ENCODE assay signal across 8 mouse cellular contexts in genomic region chr9:110134176-110134575, GRCm38 (mm10). TPM values are rescaled to one million over a fixed set of nuclear protein-coding genes. Genes with fewer than 3 reads are reported as not detected.
DNase-seq lines count a peak whose midpoint lies in the region; ATAC-seq lines count a peak whose summit lies in the region.
"Had no signal": no experiment of that assay in that cellular context is flagged by ENCODE, and none has a peak within 500 bp of the region (broad histone marks: within the 10 kb centered on the region; RNA-seq: fewer than 3 reads in every experiment).

No protein-coding gene starts in this region.

- DNase-seq in midbrain, embryonic 10.5 days (ENCODE audit: low spot score): no peak
- DNase-seq in midbrain, embryonic 11.5 days (ENCODE audit: low spot score, missing footprints): no peak
- peak; percentile 14 for DNase-seq in embryo, embryonic 11 days
- DNase-seq in right cerebral cortex, adult 2 months (ENCODE audit: low spot score in 2 of 2): no peak
- no peak for DNase-seq in right cerebral cortex, postnatal 4 days

- H3K4me1 ChIP-seq in midbrain, embryonic 10.5 days: peaks cover 31% of the 10 kb centered on the region
- H3K4me1 ChIP-seq in midbrain, embryonic 11.5 days (ENCODE audit: control insufficient read depth, insufficient read depth, low read length): peaks cover 6% of the 10 kb centered on the region
- H3K4me1 ChIP-seq in hindbrain, embryonic 16.5 days (ENCODE audit: control insufficient read depth, insufficient read depth, low read depth, low read length): peaks cover 27% of the 10 kb centered on the region
- peaks cover 33% of the 10 kb centered on the region for H3K4me1 ChIP-seq in neural tube, embryonic 15.5 days

- H3K9ac ChIP-seq in midbrain, embryonic 11.5 days (ENCODE audit: low read length): no peak overlapping the region
- no peak overlapping the region for H3K9ac ChIP-seq in hindbrain, embryonic 16.5 days (ENCODE audit: low read depth, low read length)
- H3K9ac ChIP-seq in neural tube, embryonic 15.5 days (replicated peaks): no peak overlapping the region
- H3K9ac ChIP-seq: heart, embryonic 15.5 days had no signal

- ATAC-seq in midbrain, embryonic 11.5 days (ENCODE audit: low FRiP score): no peak
- no peak for ATAC-seq in hindbrain, embryonic 16.5 days
- no peak for ATAC-seq in neural tube, embryonic 15.5 days (ENCODE audit: low FRiP score)

- H3K4me2 ChIP-seq in midbrain, embryonic 11.5 days: no peak overlapping the region
- 0 out of 2 replicates have a peak overlapping the region, but pooled peaks have one; percentile 12 for H3K4me2 ChIP-seq in hindbrain, embryonic 16.5 days (ENCODE audit: low read length)
- H3K4me2 ChIP-seq in neural tube, embryonic 15.5 days: peak overlapping the region; percentile 63

- H3K27ac ChIP-seq in midbrain, embryonic 10.5 days (replicated peaks): no peak overlapping the region
- no peak overlapping the region for H3K27ac ChIP-seq in midbrain, embryonic 11.5 days (ENCODE audit: low read depth, low read length)
- no peak overlapping the region for H3K27ac ChIP-seq in hindbrain, embryonic 16.5 days (ENCODE audit: low read depth, low read length)
- H3K27ac ChIP-seq in neural tube, embryonic 15.5 days (replicated peaks): no peak overlapping the region
- H3K27ac ChIP-seq: heart, embryonic 15.5 days had no signal

- H3K9me3 ChIP-seq in midbrain, embryonic 10.5 days (replicated peaks): no peaks in the 10 kb centered on the region
- no peaks in the 10 kb centered on the region for H3K9me3 ChIP-seq in midbrain, embryonic 11.5 days (ENCODE audit: control insufficient read depth, low read length)
- H3K9me3 ChIP-seq in hindbrain, embryonic 16.5 days (ENCODE audit: control insufficient read depth, low read length): no peaks in the 10 kb centered on the region
- no peaks in the 10 kb centered on the region for H3K9me3 ChIP-seq in neural tube, embryonic 15.5 days (replicated peaks)
- H3K9me3 ChIP-seq: heart, embryonic 15.5 days had no signal

- peak overlapping the region; percentile 76 for H3K4me3 ChIP-seq in midbrain, embryonic 10.5 days
- H3K4me3 ChIP-seq in midbrain, embryonic 11.5 days (ENCODE audit: low read depth, low read length): no peak overlapping the region
- H3K4me3 ChIP-seq in hindbrain, embryonic 16.5 days (ENCODE audit: low read length): no peak overlapping the region
- H3K4me3 ChIP-seq in neural tube, embryonic 15.5 days (replicated peaks): 0 out of 2 replicates have a peak overlapping the region, but pooled peaks have one; percentile 3
- H3K4me3 ChIP-seq: heart, embryonic 15.5 days had no signal

- H3K27me3 ChIP-seq in midbrain, embryonic 10.5 days (ENCODE audit: low read depth, poor library complexity, severe bottlenecking): no peaks in the 10 kb centered on the region
- H3K27me3 ChIP-seq in midbrain, embryonic 11.5 days (ENCODE audit: control insufficient read depth, insufficient read depth, low read length): no peaks in the 10 kb centered on the region
- no peaks in the 10 kb centered on the region for H3K27me3 ChIP-seq in hindbrain, embryonic 16.5 days (replicated peaks; ENCODE audit: control insufficient read depth, insufficient read depth, low read length)
- H3K27me3 ChIP-seq in neural tube, embryonic 15.5 days (replicated peaks): no peaks in the 10 kb centered on the region
- H3K27me3 ChIP-seq: heart, embryonic 15.5 days had no signal

- peaks cover 62% of the 10 kb centered on the region for H3K36me3 ChIP-seq in midbrain, embryonic 10.5 days
- no peaks in the 10 kb centered on the region; the same call in 1 of the 2 replicates for H3K36me3 ChIP-seq in midbrain, embryonic 11.5 days (ENCODE audit: control insufficient read depth, insufficient read depth, low read length)
- H3K36me3 ChIP-seq in hindbrain, embryonic 16.5 days (ENCODE audit: control insufficient read depth, insufficient read depth, low read length): peaks cover 9% of the 10 kb centered on the region
- peaks cover 13% of the 10 kb centered on the region for H3K36me3 ChIP-seq in neural tube, embryonic 15.5 days

- WGBS in midbrain, embryonic 10.5 days: 82% methylated on average over 5 of the region's 5 CpGs
- 81% methylated on average over 5 of the region's 5 CpGs for WGBS in midbrain, embryonic 11.5 days
- 84% methylated on average over 5 of the region's 5 CpGs for WGBS in hindbrain, embryonic 16.5 days
- WGBS in neural tube, embryonic 15.5 days: 83% methylated on average over 5 of the region's 5 CpGs

RNA-seq across cellular contexts. Expression of gene Dhx30, which starts 16.5 kb away (rescaled TPM):
- polyA plus RNA-seq in midbrain, embryonic 10.5 days (2016; fragmentation: Nextera tagmentation; extraction: Ambion mirVana): 185 and 203 TPM in 2 replicates
- polyA plus RNA-seq in midbrain, embryonic 11.5 days (2014; fragmentation: Nextera tagmentation; extraction: Ambion mirVana): 161 and 164 TPM in 2 replicates
- polyA plus RNA-seq in hindbrain, embryonic 16.5 days (2015; fragmentation: Nextera tagmentation; extraction: Ambion mirVana): 154 and 170 TPM in 2 replicates
- polyA plus RNA-seq in neural tube, embryonic 15.5 days (2015; fragmentation: Nextera tagmentation; extraction: Ambion mirVana): 162 and 163 TPM in 2 replicates

RNA-seq across cellular contexts. Expression of gene Smarcc1, which starts 16.7 kb away (rescaled TPM):
- polyA plus RNA-seq in midbrain, embryonic 10.5 days (2016; fragmentation: Nextera tagmentation; extraction: Ambion mirVana): 180 and 185 TPM in 2 replicates
- polyA plus RNA-seq in midbrain, embryonic 11.5 days (2014; fragmentation: Nextera tagmentation; extraction: Ambion mirVana): 146 and 160 TPM in 2 replicates
- 69.3 and 77.6 TPM in 2 replicates for polyA plus RNA-seq in hindbrain, embryonic 16.5 days (2015; fragmentation: Nextera tagmentation; extraction: Ambion mirVana)
- 67.0 and 78.6 TPM in 2 replicates for polyA plus RNA-seq in neural tube, embryonic 15.5 days (2015; fragmentation: Nextera tagmentation; extraction: Ambion mirVana)

Comparison
In these comparisons a context has a peak if more than half of its experiments do, and no peak if none do; other contexts are left out.
1. H3K4me3 ChIP-seq: peak in midbrain, embryonic 10.5 days (single experiment) and neural tube, embryonic 15.5 days (single experiment); none in midbrain, embryonic 11.5 days (single experiment) and hindbrain, embryonic 16.5 days (single experiment).